Mouse (Mus musculus) 3134 (cell line): Measurements from ENCODE around the gene Vamp1.
A peak's percentile ranks its signal among the peaks of the same experiment; 100 is the strongest.
"Not testable (repeated sequence)": the region's sequence is repeated elsewhere in the genome, so short reads cannot be mapped to it uniquely, and the experiment has no call there.

Experiments used
- DNase-seq: peaks from one replicate; pipeline ENCODE4 v3.0.0-alpha.2; 2011; ENCODE audit warnings: low spot score; ENCODE audit not compliant: insufficient read length; ENCODE audit errors: extremely low read depth

Vamp1 gene

GRCm38 (mm10) chr6:125239547-125239946 lies 24.2 kb downstream of the Vamp1 start:
- no peak for DNase-seq

GRCm38 (mm10) chr6:125240617-125241016 lies 25.3 kb downstream of the Vamp1 start:
- no peak for DNase-seq

- no peak for DNase-seq
These were observed 26.2 kb downstream of the Vamp1 start for GRCm38 (mm10) chr6:125241566-125241965.

DNA sequence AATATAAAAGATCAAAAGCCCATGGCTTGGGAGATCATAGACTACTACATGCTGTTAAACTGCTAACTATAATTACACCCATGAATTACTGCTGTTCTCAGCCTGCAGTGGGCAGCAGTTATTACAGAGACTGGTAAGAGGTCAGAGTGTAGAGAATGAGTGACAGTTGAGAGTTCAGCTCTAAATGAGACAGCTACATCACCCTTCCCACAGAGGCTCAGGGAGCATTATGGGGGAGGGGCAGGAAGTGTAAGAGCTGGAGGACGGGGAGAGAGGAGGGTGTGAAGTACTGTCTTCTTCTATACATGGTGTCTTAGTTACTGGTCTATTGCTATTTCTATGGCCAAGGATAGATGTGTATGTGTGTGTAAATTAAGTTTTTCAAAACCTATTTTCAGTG lies 29.2 kb downstream of the Vamp1 start:
- DNase-seq: no peak

- DNase-seq: no peak
These were observed 36.9 kb downstream of the Vamp1 start for GRCm38 (mm10) chr6:125252285-125252684.

GRCm38 (mm10) chr6:125252711-125253110 lies 37.4 kb downstream of the Vamp1 start:
- peak; percentile 36 for DNase-seq

DNA sequence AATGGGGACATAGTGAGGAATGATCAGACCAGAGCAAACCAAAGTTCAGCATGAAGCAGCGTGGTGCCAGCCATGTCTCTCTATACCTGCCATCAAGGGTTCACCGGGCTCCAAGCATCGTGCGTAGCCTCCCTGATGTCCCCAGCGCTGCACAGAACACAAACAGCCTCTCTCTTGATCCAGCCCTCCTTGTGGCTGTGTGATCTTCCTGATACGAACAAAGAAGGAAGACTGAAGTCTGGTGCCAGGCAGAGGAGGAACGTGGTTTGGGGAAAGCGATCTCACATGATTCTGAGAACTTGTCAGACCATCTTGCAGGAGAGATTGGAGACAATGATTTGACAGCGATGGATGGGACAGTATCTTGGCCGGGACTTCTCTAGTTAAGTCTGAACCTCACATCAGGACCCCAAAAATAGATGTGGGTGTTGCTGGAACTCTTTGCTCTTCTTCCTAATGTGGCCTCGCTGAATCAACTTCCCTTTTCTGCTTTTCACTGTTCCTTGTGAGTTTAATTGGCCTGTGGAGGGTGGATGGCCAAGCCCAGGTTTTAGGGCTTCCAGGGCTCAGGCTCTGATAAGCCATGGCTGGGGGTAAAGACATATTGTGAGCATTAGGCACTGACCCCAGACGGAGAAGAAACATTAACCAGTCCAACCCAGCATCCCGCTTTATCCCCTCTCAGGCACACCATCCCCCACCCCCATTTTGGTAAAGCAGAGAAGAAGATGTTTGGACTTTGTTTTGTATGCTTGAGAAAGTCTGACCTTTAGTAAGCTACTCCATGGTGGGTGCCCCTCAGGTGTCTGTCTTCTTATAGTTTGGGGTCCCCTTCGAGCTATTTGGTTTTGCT lies 38.7 kb downstream of the Vamp1 start:
- no peak for DNase-seq

- DNase-seq: peak; percentile 61
These were observed 40.2 kb downstream of the Vamp1 start for GRCm38 (mm10) chr6:125255516-125256044.

DNA sequence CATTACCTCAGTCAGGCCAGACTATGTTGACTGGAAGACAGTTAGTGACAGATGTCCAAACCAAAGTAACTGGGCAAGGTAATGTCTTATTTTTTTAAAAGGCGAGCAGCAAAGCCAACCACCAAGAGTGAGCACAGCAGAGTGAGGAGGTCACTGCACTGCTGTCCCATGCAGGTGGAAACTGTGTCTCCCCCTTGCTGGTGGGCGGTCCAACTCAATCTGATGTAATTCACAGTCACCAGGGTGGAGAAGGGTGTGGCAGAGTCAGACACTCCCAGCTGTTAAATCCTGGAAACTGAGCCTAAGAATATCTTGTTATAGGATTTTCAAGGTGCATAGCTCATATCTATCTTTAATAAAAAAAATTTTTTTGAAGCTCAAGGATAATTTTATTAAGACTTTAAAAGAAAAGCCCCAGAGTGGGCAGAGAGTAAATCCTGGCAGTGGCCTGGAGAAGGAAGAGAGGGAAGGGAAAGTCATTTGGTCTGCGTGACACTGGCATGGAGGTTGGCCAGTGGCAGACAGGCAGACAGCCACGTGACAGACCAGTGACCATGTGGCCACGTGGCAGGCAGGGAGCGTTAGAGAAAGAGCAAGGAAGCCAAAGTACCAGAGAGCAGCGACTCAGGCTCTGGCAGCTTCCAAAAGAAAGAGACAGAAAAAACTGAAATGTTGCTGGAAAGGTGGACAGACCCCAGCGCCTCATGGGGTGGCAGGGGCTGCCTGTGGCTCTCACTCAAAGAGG lies 41.0 kb downstream of the Vamp1 start:
- DNase-seq: peak; percentile 70

DNA sequence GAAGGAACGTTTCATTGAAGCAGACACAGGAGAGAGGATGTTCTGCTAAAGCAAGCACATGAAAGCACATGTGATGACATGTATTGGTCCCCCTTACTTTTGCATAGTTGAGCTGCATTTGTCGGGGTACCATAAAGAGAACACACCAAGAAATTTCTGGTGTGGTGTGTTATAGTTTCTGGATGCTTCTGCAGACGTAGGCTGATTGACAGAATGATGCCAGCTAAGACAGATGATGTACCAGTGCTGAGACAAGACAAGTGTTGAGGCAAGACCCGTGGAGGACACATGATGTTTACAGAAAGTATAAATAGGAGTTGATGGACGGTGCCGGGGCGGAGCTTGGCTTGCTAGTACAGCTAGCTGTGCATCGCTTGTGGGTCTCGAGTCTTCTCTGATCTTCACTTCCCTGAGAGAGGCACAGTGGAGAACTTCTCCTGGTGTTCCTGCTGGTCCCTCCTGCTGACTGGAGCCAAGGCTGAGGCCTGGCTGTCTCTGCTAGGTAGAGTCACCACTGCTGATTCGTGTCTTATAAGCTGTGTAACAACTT lies 44.7 kb downstream of the Vamp1 start:
- DNase-seq: no peak

DNA sequence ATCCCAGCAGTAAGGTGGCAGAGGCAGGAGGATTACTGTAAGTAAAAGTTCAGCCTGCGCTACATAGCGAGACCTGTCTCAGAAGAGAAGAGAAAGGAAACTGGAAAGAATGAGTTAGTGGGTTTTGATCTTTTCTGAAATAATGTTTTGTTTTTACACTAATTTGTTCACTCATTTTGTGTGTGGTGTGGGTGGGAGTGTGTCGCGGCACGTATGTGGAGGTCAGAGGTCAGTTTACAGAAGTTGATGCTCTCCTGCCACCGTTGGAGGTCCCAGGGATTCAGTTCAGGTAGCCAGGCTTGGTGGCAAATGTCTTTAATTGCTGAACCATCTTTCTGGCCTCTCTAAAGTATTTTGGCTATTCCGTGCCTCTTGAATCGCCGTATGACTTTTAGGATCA lies 48.9 kb downstream of the Vamp1 start:
- DNase-seq: no peak

DNA sequence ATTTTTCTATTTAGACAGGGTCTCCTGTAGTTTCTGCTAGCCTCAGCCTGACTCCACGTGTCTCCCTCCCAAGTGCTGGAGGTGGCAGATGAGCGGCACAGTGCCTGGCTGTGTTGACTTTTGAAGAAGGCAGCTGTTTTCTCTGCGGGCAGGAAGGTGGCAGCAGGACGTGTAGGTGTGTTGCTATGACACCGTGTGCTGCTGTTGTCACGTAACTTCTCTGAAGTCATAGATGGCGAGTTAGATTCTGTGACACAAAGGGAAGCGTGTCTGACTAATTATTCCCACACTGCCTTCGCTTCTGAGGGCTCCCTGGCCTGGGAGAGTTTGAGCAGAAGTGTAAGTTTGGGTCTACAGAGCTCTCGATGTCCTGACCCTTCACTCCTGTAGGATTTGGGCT lies 49.9 kb downstream of the Vamp1 start:
- no peak for DNase-seq

DNA sequence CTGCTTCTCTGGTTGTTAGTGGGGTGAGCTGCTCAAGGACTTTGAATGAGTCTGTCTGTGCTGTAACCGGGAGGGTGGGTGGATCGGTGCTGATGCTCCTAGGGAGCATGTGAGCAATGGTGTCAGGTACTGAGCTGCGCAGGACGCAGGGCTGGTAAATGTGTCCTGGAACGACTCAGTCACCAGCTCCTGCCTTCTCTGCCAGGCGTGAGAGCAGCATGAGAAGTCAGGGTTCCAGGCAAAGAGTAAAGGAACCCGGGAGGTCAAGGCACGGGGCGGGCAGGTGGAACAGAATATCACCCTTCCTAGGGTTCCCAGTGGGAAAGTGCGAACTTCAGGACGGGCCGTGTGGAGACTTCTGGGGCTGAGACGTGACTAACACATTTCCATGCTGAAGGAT lies 50.7 kb downstream of the Vamp1 start:
- DNase-seq: no peak

GRCm38 (mm10) chr6:125266600-125266999 lies 51.2 kb downstream of the Vamp1 start:
- DNase-seq: not testable (repeated sequence)

- no peak for DNase-seq
These were observed 52.1 kb downstream of the Vamp1 start for GRCm38 (mm10) chr6:125267469-125267868.

GRCm38 (mm10) chr6:125268799-125269198 lies 53.4 kb downstream of the Vamp1 start:
- DNase-seq: no peak

DNA sequence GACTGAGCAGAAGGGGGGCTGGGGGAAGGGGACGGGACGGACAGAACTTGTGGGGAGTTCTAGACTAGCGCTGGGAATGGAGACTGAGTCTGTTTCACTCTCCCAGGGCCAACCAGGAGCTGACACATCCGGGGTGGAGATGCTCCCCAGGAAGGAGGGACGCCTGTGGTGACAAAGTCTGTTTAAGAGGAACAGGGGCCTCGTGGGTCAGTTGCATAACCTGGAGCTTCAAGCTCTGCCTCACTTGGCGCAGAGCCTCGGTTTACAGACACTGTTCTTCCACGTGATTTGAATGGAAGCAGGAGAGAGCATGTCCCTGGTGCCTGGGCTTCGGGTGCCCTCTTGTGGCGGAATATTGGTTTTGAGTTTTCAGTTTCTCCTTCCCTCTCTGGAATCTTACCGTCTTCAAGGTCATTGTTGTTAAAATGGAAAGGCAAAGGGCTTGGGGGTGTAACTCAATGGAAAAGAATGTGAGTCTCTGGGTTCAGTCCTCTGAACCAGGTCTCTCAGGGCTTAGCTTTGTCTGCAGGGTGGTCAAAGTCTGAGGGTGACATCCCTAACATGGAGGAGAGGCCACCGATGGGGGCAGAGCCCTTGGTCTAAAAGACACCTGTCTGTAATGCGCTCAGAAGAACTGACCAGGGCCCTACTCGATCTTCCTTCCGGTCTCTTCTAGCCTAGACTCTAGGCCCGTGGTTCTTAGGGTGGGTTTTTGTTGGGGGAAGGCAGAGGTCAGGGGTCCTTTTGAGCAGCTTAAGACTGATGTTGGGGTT lies 56.3 kb downstream of the Vamp1 start:
- peak; percentile 73 for DNase-seq

GRCm38 (mm10) chr6:125272228-125272785 lies 57.0 kb downstream of the Vamp1 start:
- no peak for DNase-seq

DNA sequence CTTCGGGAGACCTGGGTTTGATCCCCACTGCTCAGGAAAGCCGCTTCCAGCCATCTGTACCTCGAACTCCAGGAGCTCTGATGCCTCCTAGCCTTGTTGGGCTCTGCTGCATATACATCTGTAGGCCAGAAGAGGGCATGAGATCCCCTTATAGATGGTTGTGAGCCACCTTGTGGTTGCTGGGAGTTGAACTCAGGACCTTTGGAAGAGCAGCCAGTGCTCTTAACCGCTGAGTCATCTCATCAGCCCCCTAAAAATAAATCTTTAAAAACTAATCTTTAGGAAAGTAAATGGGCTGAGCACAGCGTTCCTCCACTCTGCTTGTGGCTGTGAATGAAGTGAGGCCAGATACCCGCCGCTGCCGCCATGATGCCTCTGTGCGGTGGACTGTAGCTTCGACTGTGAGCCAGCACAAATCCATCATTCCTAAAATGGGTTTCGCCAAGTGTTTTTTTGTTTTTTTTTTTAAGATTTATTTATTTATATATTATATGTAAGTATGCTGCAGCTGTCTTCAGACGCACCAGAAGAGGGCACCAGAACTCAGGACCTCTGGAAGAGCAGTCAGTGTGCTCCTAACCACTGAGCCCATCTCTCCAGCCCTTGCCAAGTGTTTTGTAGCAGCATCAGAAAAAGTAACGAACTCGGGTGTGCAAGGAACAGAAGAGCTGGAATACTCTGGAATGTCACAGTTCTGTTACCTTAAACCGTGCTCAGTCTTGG lies 59.7 kb downstream of the Vamp1 start:
- peak; percentile 45 for DNase-seq

DNA sequence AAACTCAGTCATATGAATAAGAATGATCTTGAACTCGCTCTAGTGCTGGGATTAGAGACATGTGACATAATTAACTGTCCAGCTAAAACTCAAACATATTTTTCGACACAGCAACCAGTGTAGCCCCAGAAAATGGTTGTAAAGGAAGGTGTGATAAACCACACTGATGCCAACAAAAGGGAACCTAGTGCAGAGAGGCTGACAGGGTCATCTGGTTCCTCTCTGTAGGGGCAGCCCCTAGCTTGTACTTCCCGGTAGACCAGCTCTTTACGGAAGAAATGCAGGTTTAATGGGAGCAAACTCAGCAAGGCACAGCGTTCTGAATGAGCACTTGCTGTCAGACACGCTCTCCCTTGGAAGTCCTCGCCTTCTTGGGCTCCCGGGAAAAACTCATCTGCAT lies 64.4 kb downstream of the Vamp1 start:
- DNase-seq: no peak
